Mouse (Mus musculus) C2C12 (cell line): Measurements from ENCODE around the gene Dnah6. TPM values are rescaled to one million over a fixed set of nuclear protein-coding genes. Genes with fewer than 3 reads are reported as not detected.

Source experiments
- H3K27me3 ChIP-seq: one replicate; pipeline ENCODE4 v1.6.1; 2011; ENCODE audit not compliant: control insufficient read depth, insufficient read depth, insufficient read length
- H3K36me3 ChIP-seq: one replicate; pipeline ENCODE4 v1.6.1; 2011; ENCODE audit not compliant: control insufficient read depth, insufficient read depth
- H3K4me3 ChIP-seq: one replicate; pipeline ENCODE4 v1.5.1; 2011; ENCODE audit warnings: mild to moderate bottlenecking, control low read depth; ENCODE audit not compliant: poor library complexity, insufficient read depth, severe bottlenecking
- H3K79me2 ChIP-seq: one replicate; pipeline ENCODE4 v1.6.1; 2011; ENCODE audit not compliant: control insufficient read depth, insufficient read depth
- H3K79me3 ChIP-seq: one replicate; pipeline ENCODE4 v1.6.1; 2011; ENCODE audit warnings: low read depth, control low read depth
- H3ac ChIP-seq: one replicate; pipeline ENCODE3; 2011; ENCODE audit warnings: low read depth; ENCODE audit not compliant: control insufficient read depth, insufficient read length
- CEBPB ChIP-seq: IDR thresholded peaks from one replicate; pipeline ENCODE4 v1.6.1; 2011; ENCODE audit warnings: low read depth, mild to moderate bottlenecking, control low read depth, moderate library complexity
- CTCF ChIP-seq: IDR thresholded peaks from one replicate; pipeline ENCODE4 v1.5.1; 2011; ENCODE audit not compliant: control insufficient read depth, insufficient read depth, insufficient read length
- FOSL1 ChIP-seq: IDR thresholded peaks from one replicate; pipeline ENCODE4 v1.8.0; 2011; ENCODE audit warnings: mild to moderate bottlenecking, low read length; ENCODE audit not compliant: poor library complexity, insufficient read depth, severe bottlenecking
- MAX ChIP-seq: IDR thresholded peaks from one replicate; pipeline ENCODE4 v1.6.1; 2011; ENCODE audit warnings: mild to moderate bottlenecking, control low read depth
- MYOD1 ChIP-seq: IDR thresholded peaks from one replicate; pipeline ENCODE4 v1.6.1; 2011; ENCODE audit warnings: low read depth; ENCODE audit not compliant: control insufficient read depth, insufficient read length
- MYOG ChIP-seq: IDR thresholded peaks from one replicate; pipeline ENCODE4 v1.6.1; 2011; ENCODE audit not compliant: control insufficient read depth, insufficient read length; ENCODE audit errors: extremely low read depth
- USF1 ChIP-seq: IDR thresholded peaks from one replicate; pipeline ENCODE4 v1.6.1; 2011; ENCODE audit warnings: low read depth, mild to moderate bottlenecking, control low read depth, moderate library complexity
- polyA plus RNA-seq: library from polyadenylated mRNA; unstranded; fragments of >200 nt; fragmentation: generic; extraction: Trizol; gene quantifications from one replicate; pipeline ENCODE4 v1.2.1, GENCODE M21; 2012; ENCODE audit warnings: missing spikeins

Gene Dnah6
- polyA plus RNA-seq, 1 experiment = 0.20 TPM

DNA sequence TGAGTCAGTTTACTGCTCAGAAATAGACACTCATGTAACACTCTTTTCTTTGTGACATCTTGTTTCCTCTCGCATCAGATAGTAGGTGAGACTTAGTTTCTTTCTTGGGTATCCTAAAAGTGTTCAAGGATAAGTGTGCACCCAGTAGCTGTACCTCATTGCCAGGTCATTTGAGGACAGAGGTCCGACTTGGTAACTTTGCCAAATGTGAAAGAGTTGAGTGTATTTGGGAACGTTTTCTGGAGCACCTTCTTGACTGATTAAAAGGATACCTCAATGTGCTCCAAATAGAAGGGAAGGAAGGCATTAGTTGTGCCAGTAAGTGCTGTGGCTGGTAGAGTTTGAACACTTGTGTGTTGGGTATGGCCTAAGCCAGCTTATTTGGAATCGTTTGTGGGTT, 28.4 kb upstream of the Dnah6 start:
- H3K36me3 ChIP-seq = no peaks in the 10 kb centered on the region
- H3ac ChIP-seq = no peak overlapping the region
- no peak overlapping the region for H3K4me3 ChIP-seq
- H3K27me3 ChIP-seq = no peaks in the 10 kb centered on the region
- no peak for TF ChIP-seq MAX
- TF ChIP-seq MYOD1 = no peak
- no peak for TF ChIP-seq CTCF
- no peak for TF ChIP-seq USF1
- TF ChIP-seq MYOG = no peak
- no peak for TF ChIP-seq FOSL1
- TF ChIP-seq CEBPB = no peak
- peaks cover 47% of the 10 kb centered on the region for H3K79me3 ChIP-seq
- H3K79me2 ChIP-seq = peaks cover 64% of the 10 kb centered on the region

DNA sequence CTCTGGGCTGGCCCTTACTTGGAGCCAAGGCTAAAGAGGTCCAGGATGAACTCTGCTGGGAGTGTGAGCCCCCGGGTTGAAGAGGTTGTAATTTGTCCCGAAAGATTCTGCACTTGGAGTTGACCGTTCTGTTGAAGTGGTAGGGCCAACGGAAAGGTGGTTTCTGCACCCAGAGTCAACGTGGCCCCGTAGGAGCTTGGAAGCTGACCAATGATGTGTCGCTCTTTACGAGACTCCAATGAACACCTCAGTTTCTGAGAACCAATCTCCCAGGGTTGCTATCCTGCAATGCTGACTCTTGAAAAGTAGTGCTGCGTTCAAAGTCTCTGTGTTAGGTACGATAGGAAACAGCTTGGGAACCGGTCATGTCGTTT, 27.6 kb upstream of the Dnah6 start:
- H3K36me3 ChIP-seq = no peaks in the 10 kb centered on the region
- peak overlapping the region; percentile 87 for H3K4me3 ChIP-seq
- TF ChIP-seq MYOD1 (no peak), MAX (no peak), CTCF (no peak), MYOG (no peak), USF1 (no peak), FOSL1 (no peak), CEBPB (no peak)
- H3K79me2 ChIP-seq = peaks cover 56% of the 10 kb centered on the region
- peaks cover 42% of the 10 kb centered on the region for H3K79me3 ChIP-seq
- no peaks in the 10 kb centered on the region for H3K27me3 ChIP-seq
- H3ac ChIP-seq = peak overlapping the region; percentile 81

DNA sequence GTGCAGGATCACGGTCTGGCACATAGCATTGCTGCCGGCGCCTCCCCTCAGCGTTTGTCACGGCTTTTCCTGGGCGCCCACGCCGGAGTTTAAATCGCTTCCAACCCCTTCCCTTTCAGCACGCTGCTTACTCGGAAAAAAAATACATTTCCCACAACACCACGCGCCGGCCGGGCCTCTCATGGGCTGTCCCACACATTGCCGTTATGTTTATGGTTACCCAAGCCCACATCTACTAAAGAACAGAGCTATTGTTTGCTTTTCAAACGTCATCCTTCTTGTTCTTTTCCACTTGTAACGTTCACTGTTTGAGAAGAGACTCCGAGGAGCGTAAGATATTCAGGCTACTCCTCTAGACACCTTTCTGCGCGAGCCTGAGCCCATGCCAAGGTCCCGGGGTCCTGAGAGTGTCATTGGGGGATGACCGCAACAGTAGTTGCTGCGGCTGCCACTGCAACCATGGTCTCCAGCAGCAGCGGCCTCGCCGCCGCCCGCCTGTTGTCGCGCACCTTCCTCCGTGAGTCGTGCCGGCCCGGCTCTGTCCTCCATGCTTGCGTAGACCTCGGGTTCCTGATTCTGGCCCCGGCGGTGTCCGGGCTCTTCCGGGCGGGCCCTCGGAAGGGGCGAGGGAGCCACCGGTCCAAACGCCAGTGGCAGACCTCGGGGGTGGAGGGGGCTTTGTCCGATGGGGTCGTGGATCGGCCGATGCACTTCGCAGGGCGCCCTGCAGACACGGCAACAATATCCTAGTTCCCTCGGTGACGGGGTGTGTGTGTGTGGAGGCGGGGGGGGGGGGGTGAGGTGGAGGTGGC, 27.0 kb upstream of the Dnah6 start, which contains the start of gene Suclg1:
Suclg1 (plus strand) TSS at position 146 of the 812 bp plus-strand sequence.
- H3K27me3 ChIP-seq = no peaks in the 10 kb centered on the region
- peak within 1 kb of the TSS; percentile 81 for H3ac ChIP-seq
- peak within 1 kb of the TSS; percentile 87 for H3K4me3 ChIP-seq
- H3K79me2 ChIP-seq = peaks cover 50% of the 10 kb centered on the region
- no peak for TF ChIP-seq CTCF
- TF ChIP-seq CEBPB = no peak
- TF ChIP-seq MYOG = no peak
- TF ChIP-seq MAX = peak; percentile 100
- H3K36me3 ChIP-seq = no peaks in the 10 kb centered on the region
- H3K79me3 ChIP-seq = peaks cover 38% of the 10 kb centered on the region

DNA sequence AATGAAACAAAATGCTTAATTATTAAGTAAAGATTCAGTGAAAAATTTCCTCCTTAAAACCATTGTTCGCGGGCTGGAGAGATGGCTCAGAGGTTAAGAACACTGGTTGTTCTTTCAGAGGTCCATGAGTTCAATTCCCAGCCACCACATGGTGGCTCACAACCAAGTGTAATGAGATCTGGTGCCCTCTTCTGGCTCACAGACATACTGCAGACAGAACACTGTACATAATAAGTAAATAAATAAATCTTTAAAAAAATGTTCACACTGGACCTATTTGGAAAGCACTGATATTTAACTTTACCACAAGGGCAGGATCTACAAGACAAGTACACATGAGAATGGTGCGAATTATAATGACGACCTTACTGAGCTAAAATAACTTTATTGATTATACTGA, 26.0 kb upstream of the Dnah6 start:
- no peak overlapping the region for H3ac ChIP-seq
- peaks cover 29% of the 10 kb centered on the region for H3K79me3 ChIP-seq
- TF ChIP-seq MAX = no peak
- no peak for TF ChIP-seq CTCF
- no peak for TF ChIP-seq FOSL1
- TF ChIP-seq MYOD1 = no peak
- TF ChIP-seq MYOG = no peak
- no peak for TF ChIP-seq USF1
- no peak for TF ChIP-seq CEBPB
- H3K27me3 ChIP-seq = no peaks in the 10 kb centered on the region
- H3K36me3 ChIP-seq = no peaks in the 10 kb centered on the region
- H3K4me3 ChIP-seq = no peak overlapping the region
- peaks cover 40% of the 10 kb centered on the region for H3K79me2 ChIP-seq

DNA sequence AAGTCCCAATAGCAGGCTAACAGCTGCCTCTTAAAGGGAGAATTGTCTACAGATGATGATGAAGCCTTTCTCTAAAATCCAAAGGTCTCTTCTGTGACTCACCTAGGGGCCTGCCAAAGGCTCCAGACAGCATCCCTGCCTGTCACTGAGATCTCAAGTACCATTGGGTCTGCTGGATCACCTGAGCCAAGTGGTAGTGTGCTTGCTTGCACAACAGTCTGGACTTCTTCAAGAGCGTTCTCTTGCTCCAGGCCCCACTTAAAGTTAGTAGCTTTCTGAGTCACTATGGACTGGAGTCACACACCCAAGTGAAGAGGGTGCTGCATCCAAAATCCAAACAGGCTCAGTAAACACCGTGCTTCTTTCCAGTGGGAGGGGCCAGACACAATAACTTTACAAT, 25.4 kb upstream of the Dnah6 start:
- H3ac ChIP-seq = no peak overlapping the region
- peaks cover 34% of the 10 kb centered on the region for H3K79me2 ChIP-seq
- H3K36me3 ChIP-seq = no peaks in the 10 kb centered on the region
- no peak overlapping the region for H3K4me3 ChIP-seq
- TF ChIP-seq CEBPB = no peak
- no peak for TF ChIP-seq FOSL1
- TF ChIP-seq CTCF = no peak
- no peak for TF ChIP-seq MAX
- no peak for TF ChIP-seq MYOG
- no peaks in the 10 kb centered on the region for H3K27me3 ChIP-seq
- peaks cover 22% of the 10 kb centered on the region for H3K79me3 ChIP-seq

DNA sequence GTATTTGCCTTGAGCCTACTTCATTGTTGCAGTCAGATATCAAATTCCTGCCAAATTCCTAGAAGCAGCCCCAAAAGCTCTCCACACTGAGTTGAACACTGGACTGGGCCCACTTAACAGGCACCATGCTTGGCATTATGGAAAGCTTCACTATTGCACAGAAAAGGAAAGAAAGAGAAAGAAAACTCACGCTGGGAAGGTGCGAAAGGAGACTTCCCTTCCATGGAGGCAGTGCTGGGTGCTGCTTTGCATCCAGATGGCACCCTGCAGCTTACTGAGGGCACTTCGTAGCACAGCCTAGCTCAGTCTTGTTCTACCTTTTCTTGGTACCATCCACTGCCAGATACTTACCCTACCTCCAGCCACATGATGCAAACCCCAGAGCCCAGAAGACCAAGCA, 14.2 kb upstream of the Dnah6 start:
- Histone ChIP-seq H3K79me2 (no peaks in the 10 kb centered on the region), H3K79me3 (no peaks in the 10 kb centered on the region), H3K36me3 (no peaks in the 10 kb centered on the region), H3K27me3 (no peaks in the 10 kb centered on the region), H3ac (no peak overlapping the region), H3K4me3 (no peak overlapping the region)
- TF ChIP-seq MYOG (no peak), CTCF (no peak), MAX (no peak), MYOD1 (no peak), FOSL1 (no peak), CEBPB (no peak), USF1 (no peak)
